Mouse (Mus musculus) kidney, adult 2 months (tissue): ENCODE measurements around the gene Mri1.

ENCODE experiments used
- CTCF ChIP-seq: fragments of 200-500 bp; conservative IDR thresholded peaks from 2 replicates; pipeline ENCODE4 v1.5.1; 2011; ENCODE audit warnings: low read depth, mild to moderate bottlenecking, control low read depth, low read length, moderate library complexity, mixed read lengths; ENCODE audit not compliant: insufficient read depth, insufficient read length
- POLR2A ChIP-seq: fragments of 200-500 bp; IDR thresholded peaks from one replicate; pipeline ENCODE4 v1.6.1; 2011; ENCODE audit warnings: low read depth, low read length, control low read depth

DNA sequence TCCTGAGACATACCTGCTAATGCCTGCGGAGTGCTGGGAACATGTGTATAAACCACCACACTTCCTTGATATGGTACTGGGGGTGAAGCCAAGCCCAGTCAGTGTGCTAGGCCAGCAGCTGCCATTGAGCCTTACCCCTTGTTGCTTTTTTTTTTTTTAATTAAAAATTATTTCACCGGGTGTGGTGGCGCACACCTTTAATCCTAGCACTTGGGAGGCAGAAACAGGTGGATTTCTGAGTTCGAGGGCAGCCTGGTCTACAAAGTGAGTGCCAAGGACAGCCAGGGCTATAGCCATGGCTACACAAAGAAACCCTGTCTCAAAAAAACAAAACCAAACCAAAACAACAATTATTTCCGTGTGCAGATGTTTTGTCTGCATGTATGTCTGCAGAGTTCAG is 52.1 kb downstream of the Mri1 start:
- no peak for TF ChIP-seq CTCF
- TF ChIP-seq POLR2A: no peak
